Mouse (Mus musculus): ENCODE measurements around the gene Chid1.

DNA sequence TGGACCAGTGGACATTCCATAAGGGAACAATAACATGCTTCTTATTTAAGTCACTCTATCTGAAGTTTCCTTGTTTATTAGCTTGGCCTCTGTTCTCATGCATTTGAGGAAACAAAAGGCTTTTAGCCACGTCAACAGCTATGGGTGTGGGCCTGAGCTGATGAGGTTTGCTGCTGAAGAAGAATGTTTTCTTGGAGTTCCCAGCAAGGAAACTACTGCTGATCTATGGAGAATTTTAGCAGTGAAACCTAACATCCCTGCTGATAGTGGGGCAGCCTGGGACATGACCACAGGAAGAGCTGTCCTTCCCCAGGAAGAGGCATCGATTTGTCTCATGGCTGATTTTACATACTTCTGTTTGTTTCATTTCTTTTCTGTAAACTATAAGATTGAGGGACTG lies 10.8 kb upstream of the Chid1 start:
- no peak for TF ChIP-seq CTCF (IDR thresholded peaks at IDR 0.05; ENCODE audit: low read depth, low read length)
- TF ChIP-seq GATA1 (IDR thresholded peaks at IDR 0.05; ENCODE audit: borderline replicate concordance, low read length) = no peak
- TF ChIP-seq TAL1 (conservative IDR thresholded peaks at IDR 0.05; ENCODE audit: low read depth, low read length) = no peak

All from G1E (cell line).